Mouse (Mus musculus) ES-Bruce4 (cell line): ENCODE results near the gene Tmprss12.

ENCODE experiments used
- CTCF ChIP-seq: IDR thresholded peaks from one replicate; pipeline ENCODE4 v1.8.1; 2011; ENCODE audit warnings: low read depth, low read length
- EP300 ChIP-seq: IDR thresholded peaks from 2 replicates; pipeline ENCODE4 v1.6.1; 2011; ENCODE audit warnings: low read depth, low read length; ENCODE audit not compliant: insufficient read depth
- POLR2A ChIP-seq: IDR thresholded peaks from one replicate; pipeline ENCODE4 v1.8.1; 2011; ENCODE audit warnings: low read length; ENCODE audit not compliant: insufficient read depth

- TF ChIP-seq POLR2A = no peak
- no peak for TF ChIP-seq CTCF
- TF ChIP-seq EP300 = no peak
These were observed at the start of gene Tmprss12 for GRCm38 (mm10) chr15:100280626-100281025.
